In genomic region chr9:83886149-83886548, GRCm38 (mm10) we compare ENCODE assay signal across 21 mouse cellular contexts. TPM values are rescaled to one million over a fixed set of nuclear protein-coding genes. Genes with fewer than 3 reads are reported as not detected.
A peak's percentile ranks its signal among the peaks of the same experiment; 100 is the strongest.
DNase-seq lines count a peak whose midpoint lies in the region; ATAC-seq and TF ChIP-seq lines count a peak whose summit lies in the region.
"Had no signal": no experiment of that assay in that cellular context is flagged by ENCODE, and none has a peak within 500 bp of the region (broad histone marks: within the 10 kb centered on the region; RNA-seq: fewer than 3 reads in every experiment).

No protein-coding gene starts in this region.

- no peak overlapping the region for H3K9ac ChIP-seq in intestine, postnatal 0 days (ENCODE audit: low read depth, low read length)
- H3K9ac ChIP-seq in intestine, embryonic 16.5 days (ENCODE audit: low read depth, low read length) = no peak overlapping the region
- H3K9ac ChIP-seq: embryonic facial prominence, embryonic 15.5 days; heart, embryonic 13.5 days; hindbrain, embryonic 14.5 days; limb, embryonic 13.5 days had no signal

- POLR2A ChIA-PET in Patski (lab: Charles Lee) = no interaction called here

- CTCF ChIA-PET in Patski (lab: Charles Lee) = interaction anchor here (1.5 kb wide), 1 partner anchor 78 kb away, joined by 5 read pairs; no protein-coding TSS in a partner anchor

- peak; percentile 22; the same call in 1 of the 2 replicates for TF ChIP-seq CTCF in intestine, postnatal 0 days (IDR thresholded peaks at IDR 0.05; ENCODE audit: low read depth)
- peak; percentile 24 for TF ChIP-seq CTCF in Patski (IDR thresholded peaks at IDR 0.05)

- DNase-seq in 416B (ENCODE audit: low read depth) = peak; percentile 10
- DNase-seq in Patski (ENCODE audit: low read depth, low spot score) = no peak
- DNase-seq in kidney, adult 11 months = no peak
- DNase-seq in heart, embryonic 10.5 days (ENCODE audit: low spot score) = no peak
- no peak for DNase-seq in embryo, embryonic 10.5 days (ENCODE audit: low spot score)
- DNase-seq: adrenal gland, postnatal 25 days; cerebellum, adult 11-12 months; cerebellum, postnatal 14 days; heart, adult 11 months; kidney, adult 18-20 months; kidney, postnatal 14 days; right cerebral cortex, postnatal 4 days had no signal

- no peak overlapping the region for H3K4me3 ChIP-seq in intestine, postnatal 0 days (ENCODE audit: low read depth, low read length)
- H3K4me3 ChIP-seq in intestine, embryonic 16.5 days (ENCODE audit: low read length) = no peak overlapping the region
- no peak overlapping the region for H3K4me3 ChIP-seq in heart, embryonic 10.5 days
- H3K4me3 ChIP-seq: embryonic facial prominence, embryonic 15.5 days; heart, embryonic 13.5 days; limb, embryonic 13.5 days; midbrain, embryonic 10.5 days had no signal

- no peak overlapping the region for H3K27ac ChIP-seq in intestine, postnatal 0 days (ENCODE audit: low read depth, low read length)
- no peak overlapping the region for H3K27ac ChIP-seq in intestine, embryonic 16.5 days (ENCODE audit: low read length)
- H3K27ac ChIP-seq in heart, embryonic 10.5 days = no peak overlapping the region
- H3K27ac ChIP-seq: embryonic facial prominence, embryonic 15.5 days; heart, embryonic 13.5 days; hindbrain, embryonic 14.5 days; limb, embryonic 13.5 days; midbrain, embryonic 10.5 days had no signal

- H3K9me3 ChIP-seq in intestine, postnatal 0 days (ENCODE audit: control insufficient read depth) = no peaks in the 10 kb centered on the region
- no peaks in the 10 kb centered on the region for H3K9me3 ChIP-seq in intestine, embryonic 16.5 days (ENCODE audit: control insufficient read depth, low read length)
- H3K9me3 ChIP-seq in heart, embryonic 10.5 days = no peaks in the 10 kb centered on the region
- H3K9me3 ChIP-seq: embryonic facial prominence, embryonic 15.5 days; heart, embryonic 13.5 days; limb, embryonic 13.5 days; midbrain, embryonic 10.5 days had no signal

- no peak for ATAC-seq in intestine, postnatal 0 days
- ATAC-seq in intestine, embryonic 16.5 days = no peak
- no peak for ATAC-seq in Patski
- peak; percentile 85 for ATAC-seq in megakaryocyte progenitor cell, adult 5-6 weeks (replicated peaks; ENCODE audit: poor library complexity)
- ATAC-seq: forebrain, embryonic 16.5 days had no signal

- no peak overlapping the region for H3K4me2 ChIP-seq in intestine, postnatal 0 days (replicated peaks; ENCODE audit: low read depth)
- H3K4me2 ChIP-seq in intestine, embryonic 16.5 days (ENCODE audit: low read depth, low read length) = no peak overlapping the region
- H3K4me2 ChIP-seq: embryonic facial prominence, embryonic 15.5 days; heart, embryonic 13.5 days; hindbrain, embryonic 14.5 days; limb, embryonic 13.5 days had no signal

- H3K27me3 ChIP-seq in intestine, postnatal 0 days (replicated peaks; ENCODE audit: control insufficient read depth, insufficient read depth, low read length) = no peaks in the 10 kb centered on the region
- no peaks in the 10 kb centered on the region for H3K27me3 ChIP-seq in intestine, embryonic 16.5 days (replicated peaks; ENCODE audit: control insufficient read depth, insufficient read depth, low read length)
- no peaks in the 10 kb centered on the region for H3K27me3 ChIP-seq in Patski
- H3K27me3 ChIP-seq in heart, embryonic 10.5 days (ENCODE audit: insufficient read depth, poor library complexity, severe bottlenecking) = no peaks in the 10 kb centered on the region
- H3K27me3 ChIP-seq: embryonic facial prominence, embryonic 15.5 days; heart, embryonic 13.5 days; limb, embryonic 13.5 days had no signal

- in situ Hi-C loops in Patski (cut with MboI; ENCODE audit: low pct_unique_long_range_greater_than_20kb) = no loop called here

- no peaks in the 10 kb centered on the region for H3K36me3 ChIP-seq in intestine, postnatal 0 days (ENCODE audit: control insufficient read depth, insufficient read depth)
- no peaks in the 10 kb centered on the region for H3K36me3 ChIP-seq in intestine, embryonic 16.5 days (ENCODE audit: control insufficient read depth, insufficient read depth, low read length)
- no peaks in the 10 kb centered on the region for H3K36me3 ChIP-seq in heart, embryonic 10.5 days
- H3K36me3 ChIP-seq: embryonic facial prominence, embryonic 15.5 days; heart, embryonic 13.5 days had no signal

- no peaks in the 10 kb centered on the region for H3K4me1 ChIP-seq in intestine, postnatal 0 days (replicated peaks; ENCODE audit: control insufficient read depth, insufficient read depth, low read length)
- H3K4me1 ChIP-seq in intestine, embryonic 16.5 days (ENCODE audit: control insufficient read depth, insufficient read depth, low read length) = no peaks in the 10 kb centered on the region
- peaks cover 9% of the 10 kb centered on the region; the same call in 1 of the 2 replicates for H3K4me1 ChIP-seq in heart, embryonic 10.5 days
- H3K4me1 ChIP-seq: embryonic facial prominence, embryonic 15.5 days; heart, embryonic 13.5 days; limb, embryonic 13.5 days had no signal

RNA-seq across cellular contexts. Expression of gene Bckdhb, which starts 38.8 kb away (rescaled TPM):
- polyA plus RNA-seq in intestine, postnatal 0 days (2015; fragmentation: Nextera tagmentation; extraction: Ambion mirVana) = 6.2 and 7.4 TPM in 2 replicates
- 25.9 and 30.7 TPM in 2 replicates for polyA plus RNA-seq in intestine, embryonic 16.5 days (2015; fragmentation: Nextera tagmentation; extraction: Ambion mirVana)
- polyA plus RNA-seq in Patski (2021) = 35.8 TPM
- total RNA-seq in megakaryocyte progenitor cell, adult 5-6 weeks (2015) = 25.7 and 34.8 TPM in 2 replicates
- total RNA-seq in megakaryocyte progenitor cell, adult 5-6 weeks (2017) = 20.5 and 22.3 TPM in 2 replicates
- polyA plus RNA-seq in heart, embryonic 10.5 days (2016; fragmentation: Nextera tagmentation; extraction: Ambion mirVana) = 49.6 and 52.3 TPM in 2 replicates

RNA-seq across cellular contexts. Expression of gene Ttk, which starts 51.7 kb away (rescaled TPM):
- 4.5 and 5.0 TPM in 2 replicates for polyA plus RNA-seq in intestine, postnatal 0 days (2015; fragmentation: Nextera tagmentation; extraction: Ambion mirVana)
- polyA plus RNA-seq in intestine, embryonic 16.5 days (2015; fragmentation: Nextera tagmentation; extraction: Ambion mirVana) = 19.3 and 20.9 TPM in 2 replicates
- polyA plus RNA-seq in Patski (2021) = 15.9 TPM
- total RNA-seq in megakaryocyte progenitor cell, adult 5-6 weeks (2015) = 34.9 and 36.0 TPM in 2 replicates
- total RNA-seq in megakaryocyte progenitor cell, adult 5-6 weeks (2017) = 52.1 and 56.1 TPM in 2 replicates
- 25.0 and 33.3 TPM in 2 replicates for polyA plus RNA-seq in heart, embryonic 10.5 days (2016; fragmentation: Nextera tagmentation; extraction: Ambion mirVana)
